Mouse (Mus musculus) CD4-positive, CD25-positive, alpha-beta regulatory T cell, adult 2 months (primary cell): ENCODE measurements around the gene Ahdc1.
A peak's percentile ranks its signal among the peaks of the same experiment; 100 is the strongest.

Experiments
- DNase-seq: peaks from one replicate; pipeline ENCODE4 v3.0.0-alpha.2; 2012; ENCODE audit warnings: low read depth, low spot score

The Ahdc1 gene

DNA sequence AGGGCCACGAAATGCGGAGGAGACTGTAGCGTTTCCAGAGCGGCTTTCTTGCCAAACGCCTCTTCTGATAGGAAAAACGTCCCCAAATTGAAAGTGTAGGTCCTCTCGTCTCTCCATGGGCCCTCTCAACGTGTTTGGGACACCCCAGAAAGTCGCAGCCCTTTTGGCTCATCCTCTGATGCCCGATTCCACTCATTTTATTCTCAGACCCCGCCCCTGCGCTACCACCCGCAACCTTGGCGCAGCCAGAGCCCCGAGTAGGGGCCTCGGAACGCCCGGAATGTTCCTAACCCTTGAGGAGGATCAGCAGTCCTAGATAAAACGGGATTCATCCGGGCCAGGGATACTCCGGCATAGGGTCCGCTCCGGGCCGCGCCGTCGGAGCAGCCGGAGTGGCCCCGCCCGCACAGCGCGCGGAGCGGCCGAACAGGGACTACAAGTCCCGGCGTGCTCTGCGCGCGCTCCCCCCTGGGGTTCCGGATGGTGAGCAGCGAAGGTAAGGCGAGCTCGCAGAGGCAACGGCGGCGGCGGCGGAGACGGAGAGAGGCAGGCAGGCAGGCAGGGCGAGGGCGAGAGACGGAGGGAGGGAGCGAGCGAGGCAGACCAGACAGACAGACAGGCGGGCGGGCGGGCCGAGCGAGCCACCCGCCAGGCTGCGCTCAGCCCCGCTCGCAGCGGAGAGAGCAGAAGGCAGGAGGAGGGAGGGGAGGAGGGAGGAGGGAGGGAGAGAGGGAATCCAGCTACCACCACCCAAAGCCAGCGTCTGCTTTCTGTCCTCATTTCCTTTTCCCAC, at the start of gene Ahdc1:
Gene Ahdc1 (plus strand): TSS at position 233 of the 793 bp plus-strand sequence.
- peak; percentile 95 for DNase-seq

GRCm38 (mm10) chr4:132961866-132962265, 49.2 kb upstream of the Ahdc1 start:
- DNase-seq = no peak

DNA sequence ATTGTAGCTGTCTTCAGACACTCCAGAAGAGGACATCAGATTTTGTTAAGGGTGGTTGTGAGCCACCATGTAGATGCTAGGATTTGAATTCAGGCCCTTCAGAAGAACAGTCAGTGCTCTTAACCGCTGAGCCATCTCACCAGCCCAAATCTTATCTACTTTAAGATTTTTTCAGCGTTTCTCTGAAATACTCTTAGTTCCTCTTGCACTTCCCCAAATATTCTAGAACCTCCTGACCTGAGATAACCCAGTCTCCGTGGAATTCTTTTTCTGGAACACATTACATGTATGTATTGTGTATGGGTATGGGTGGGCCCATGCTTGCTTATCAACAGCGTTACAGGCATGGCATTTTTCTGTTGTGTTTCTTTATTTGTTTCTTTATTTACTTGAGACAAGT, 48.4 kb upstream of the Ahdc1 start:
- DNase-seq = no peak

DNA sequence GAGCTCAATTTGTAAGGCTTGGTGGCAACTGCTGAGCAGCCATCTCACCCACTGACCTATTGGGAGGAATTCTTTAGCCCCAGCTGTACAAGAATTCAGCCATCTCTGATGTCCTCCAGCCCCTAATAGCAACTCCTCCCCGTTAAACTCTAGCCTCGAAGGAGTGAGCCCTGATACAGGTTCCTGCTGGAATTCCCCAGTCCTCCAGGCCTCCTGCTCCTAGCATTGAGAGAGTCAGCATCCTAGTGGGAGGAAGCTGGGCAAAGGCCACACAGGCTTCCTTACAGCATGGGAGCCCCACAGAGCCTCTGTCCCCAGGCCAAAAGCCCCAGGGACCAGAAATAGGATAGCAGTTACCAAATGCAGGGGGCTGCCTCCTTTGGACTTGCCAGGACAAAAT, 47.6 kb upstream of the Ahdc1 start:
- no peak for DNase-seq

- DNase-seq = no peak
Measured at GRCm38 (mm10) chr4:132964064-132964463, 47.0 kb upstream of the Ahdc1 start.

- no peak for DNase-seq
Measured at GRCm38 (mm10) chr4:132964473-132964872, 46.6 kb upstream of the Ahdc1 start.

DNA sequence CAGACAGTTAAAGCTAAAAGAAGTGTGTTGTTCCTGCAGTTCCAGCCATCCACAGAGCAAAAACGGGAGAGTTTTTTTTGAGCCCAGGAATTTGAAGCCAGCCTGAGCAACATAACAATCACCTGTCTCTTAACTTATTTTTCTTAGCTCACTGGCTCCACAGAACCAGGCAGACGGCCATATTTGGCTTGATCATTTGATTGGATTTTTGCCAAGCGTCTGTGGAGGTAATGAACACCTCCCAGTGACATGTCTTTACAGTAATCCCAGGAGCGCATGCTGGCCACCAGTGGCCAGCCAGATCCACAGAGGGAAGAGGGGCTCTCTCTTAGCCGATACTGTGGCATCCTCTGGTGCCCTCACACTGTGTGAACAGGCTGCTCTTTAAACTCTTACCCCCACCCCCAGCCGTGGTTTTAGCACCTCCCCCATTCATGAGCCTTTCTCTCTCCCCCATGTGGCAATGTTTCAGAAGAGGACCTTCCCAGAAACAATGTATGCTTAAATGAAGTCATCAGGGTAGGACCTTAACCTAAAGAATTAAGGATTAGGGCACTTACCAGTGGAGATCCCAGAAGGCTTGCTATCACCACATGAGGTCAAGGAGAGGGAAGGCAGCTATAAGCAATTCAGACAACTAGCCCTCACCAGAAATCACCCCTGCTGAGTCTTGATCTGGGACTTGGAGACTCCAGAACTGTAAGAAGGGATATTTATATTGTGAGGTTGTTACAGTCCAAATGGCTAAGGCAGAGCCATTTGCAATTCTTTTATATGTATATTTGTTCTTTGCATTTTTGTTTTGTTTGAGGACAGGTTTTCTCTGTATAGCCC, 42.7 kb upstream of the Ahdc1 start:
- no peak for DNase-seq

DNA sequence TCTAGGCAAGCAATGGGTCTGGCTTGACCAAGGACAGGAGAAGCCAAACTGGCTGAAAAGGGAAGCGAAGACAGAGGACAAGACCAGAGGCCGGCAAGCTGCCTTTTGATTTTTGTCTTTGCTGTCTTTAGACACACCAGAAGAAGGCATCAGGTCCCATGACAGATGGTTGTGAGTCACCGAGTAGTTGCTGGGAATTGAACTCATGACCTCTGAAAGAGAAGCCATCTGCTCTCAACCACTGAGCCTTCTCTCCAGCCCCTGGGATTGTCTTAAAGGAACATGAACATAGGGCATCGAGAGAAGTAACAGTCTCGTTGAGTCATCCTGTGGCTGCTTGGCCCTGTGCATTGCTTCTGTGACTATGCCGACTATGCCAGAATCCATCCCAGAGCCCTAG, 39.5 kb upstream of the Ahdc1 start:
- DNase-seq = peak; percentile 20

DNA sequence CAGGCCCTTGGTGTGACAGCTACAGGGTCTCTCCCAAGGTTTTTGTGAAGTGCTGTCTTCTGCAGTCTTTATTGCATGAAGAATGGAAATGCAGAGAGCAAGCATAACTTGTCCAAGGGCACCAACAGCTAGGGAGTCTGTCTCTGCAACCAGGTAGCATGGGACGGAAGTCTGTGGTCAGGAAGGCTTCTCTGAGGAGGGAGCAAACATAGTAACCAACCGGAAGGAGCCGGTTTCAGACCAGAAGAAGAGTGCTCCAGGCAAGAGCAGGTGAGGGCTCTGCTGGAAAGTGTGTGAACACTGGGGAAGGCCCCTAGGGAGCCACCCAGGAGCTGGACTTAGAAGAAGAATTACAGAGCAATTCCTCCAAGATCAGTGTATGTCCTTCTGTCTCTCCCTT, 39.0 kb upstream of the Ahdc1 start:
- peak; percentile 74 for DNase-seq

DNA sequence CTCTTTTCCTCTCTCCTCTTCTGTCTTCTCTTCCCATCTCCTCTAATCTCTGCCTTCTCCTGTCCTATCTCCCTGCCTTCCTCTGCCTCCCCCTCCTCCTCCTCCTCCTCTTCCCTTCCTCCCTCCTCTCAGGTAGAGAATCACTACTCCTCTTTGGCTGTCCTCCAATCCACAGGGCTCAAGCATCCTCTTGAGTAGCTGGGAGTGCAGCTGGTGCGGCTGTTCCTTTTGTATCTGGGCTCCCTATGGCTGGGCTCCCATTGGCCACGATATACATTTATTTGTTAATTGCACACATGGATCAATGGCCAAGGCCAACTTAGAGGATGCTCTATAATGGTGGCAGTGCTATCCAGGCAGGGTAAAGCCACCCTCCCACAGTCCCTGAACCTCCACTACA, 38.5 kb upstream of the Ahdc1 start:
- no peak for DNase-seq

- DNase-seq = peak; percentile 50
Measured at GRCm38 (mm10) chr4:132973186-132973585, 37.9 kb upstream of the Ahdc1 start.

GRCm38 (mm10) chr4:132973814-132974398, 37.2 kb upstream of the Ahdc1 start, which contains the start of gene Fgr:
Fgr (plus strand) TSS chr4:132974095.
- DNase-seq = peak; percentile 43

DNA sequence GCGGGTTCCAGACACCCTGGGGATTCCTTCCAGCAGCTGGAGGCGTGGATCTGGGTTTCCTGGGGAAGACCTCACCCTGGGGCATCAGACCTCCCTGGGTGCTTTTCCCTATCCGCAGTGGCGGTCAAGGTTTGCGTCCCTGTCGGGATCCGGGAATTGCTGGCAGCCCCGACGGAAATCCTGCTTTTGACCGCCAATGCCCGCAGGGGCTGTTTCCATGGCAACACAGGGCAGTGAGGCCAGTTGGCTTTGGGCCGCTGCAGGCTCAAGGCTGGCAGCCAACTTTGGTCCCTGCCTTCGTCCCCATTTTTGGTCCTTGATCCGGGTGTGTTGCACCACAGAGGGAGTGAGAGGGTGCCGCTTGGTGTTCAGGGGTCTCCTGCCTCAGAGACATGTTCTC, 36.2 kb upstream of the Ahdc1 start:
- peak; percentile 12 for DNase-seq

DNA sequence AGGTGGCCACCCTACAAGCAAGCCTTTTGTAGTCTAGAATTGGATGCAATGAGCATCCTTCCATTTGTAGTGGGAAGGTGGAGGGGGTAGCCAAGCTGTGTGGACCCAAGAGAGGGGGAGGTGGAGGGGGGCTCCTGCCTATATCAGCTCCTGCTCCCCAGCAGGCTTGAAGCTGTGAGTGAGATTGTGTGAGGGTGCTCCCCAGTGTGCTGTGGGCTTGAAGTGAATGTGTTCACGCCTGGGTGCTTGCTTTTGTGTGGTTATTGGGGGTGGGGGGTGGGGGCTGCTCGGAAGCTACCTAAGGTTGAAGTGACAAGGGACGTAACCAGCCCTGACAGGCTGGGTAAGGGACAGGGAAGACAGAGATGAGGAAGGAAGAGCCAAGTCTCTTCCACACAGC, 35.3 kb upstream of the Ahdc1 start:
- DNase-seq = peak; percentile 43

- DNase-seq = peak; percentile 53
Measured at GRCm38 (mm10) chr4:132976729-132977128, 34.3 kb upstream of the Ahdc1 start.

- DNase-seq = peak; percentile 60
Measured at GRCm38 (mm10) chr4:132977597-132977996, 33.5 kb upstream of the Ahdc1 start.

GRCm38 (mm10) chr4:132979186-132979585, 31.9 kb upstream of the Ahdc1 start:
- DNase-seq = no peak

DNA sequence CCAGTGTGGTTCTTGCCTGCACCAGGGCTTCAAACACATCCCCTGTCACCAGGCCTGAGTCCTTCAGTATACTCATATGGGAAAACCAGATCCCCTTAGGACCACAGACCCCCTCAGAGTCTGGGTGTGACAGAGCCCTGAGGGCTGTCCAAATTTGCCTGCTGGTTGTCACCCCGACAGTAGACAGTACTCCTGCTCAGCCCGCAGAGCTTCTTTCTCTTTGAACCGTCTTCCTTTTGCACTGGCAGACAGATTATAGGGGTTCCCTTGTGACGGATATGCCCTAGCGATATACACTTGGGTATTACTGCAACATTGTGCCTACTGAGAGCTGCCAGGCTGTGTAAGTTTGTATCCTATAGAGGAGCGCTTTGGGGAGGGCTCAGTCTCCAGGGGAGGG, 29.4 kb upstream of the Ahdc1 start:
- DNase-seq = peak; percentile 19

GRCm38 (mm10) chr4:132982999-132983398, 28.1 kb upstream of the Ahdc1 start:
- no peak for DNase-seq

DNA sequence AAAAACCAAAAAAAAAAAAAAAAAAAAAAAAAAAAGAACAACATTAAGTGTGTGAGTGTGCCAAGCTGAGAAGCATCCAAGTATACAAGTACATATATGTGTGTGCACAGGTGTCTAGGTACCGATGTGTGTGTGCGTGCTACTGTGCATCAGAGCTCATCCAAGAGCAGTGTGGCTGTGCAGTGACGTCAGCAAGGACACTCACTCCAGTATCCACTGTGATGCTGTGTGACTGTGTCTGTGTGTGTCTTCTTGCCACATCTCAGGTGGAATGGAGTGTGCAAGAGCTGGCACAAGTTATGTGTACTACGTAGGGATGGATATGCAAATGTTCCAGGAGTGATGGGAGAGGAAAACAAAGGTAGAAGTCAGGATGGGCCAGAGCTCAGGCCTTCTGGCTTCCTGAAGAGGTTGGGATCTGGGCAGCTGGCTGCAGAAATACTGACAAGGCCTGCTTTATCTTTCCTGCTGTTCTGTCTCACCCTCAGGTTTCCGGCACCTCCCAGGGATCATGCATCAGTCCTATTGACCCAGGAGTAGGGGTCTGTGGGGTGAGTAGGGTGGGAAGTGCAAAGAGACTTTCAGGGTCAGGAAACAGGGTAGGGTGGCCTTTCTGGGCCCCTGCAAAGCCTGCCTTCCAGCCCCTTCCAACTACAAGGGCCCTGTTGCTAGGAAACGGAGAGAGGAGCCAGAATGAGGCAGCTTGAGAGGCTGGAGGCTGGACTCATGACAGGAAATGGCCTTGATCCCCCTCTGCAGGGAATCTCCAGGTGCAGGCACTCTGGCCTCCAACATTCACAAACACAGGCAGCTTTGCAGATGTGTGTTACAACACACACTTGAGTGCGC, 27.2 kb upstream of the Ahdc1 start:
- DNase-seq = no peak

DNA sequence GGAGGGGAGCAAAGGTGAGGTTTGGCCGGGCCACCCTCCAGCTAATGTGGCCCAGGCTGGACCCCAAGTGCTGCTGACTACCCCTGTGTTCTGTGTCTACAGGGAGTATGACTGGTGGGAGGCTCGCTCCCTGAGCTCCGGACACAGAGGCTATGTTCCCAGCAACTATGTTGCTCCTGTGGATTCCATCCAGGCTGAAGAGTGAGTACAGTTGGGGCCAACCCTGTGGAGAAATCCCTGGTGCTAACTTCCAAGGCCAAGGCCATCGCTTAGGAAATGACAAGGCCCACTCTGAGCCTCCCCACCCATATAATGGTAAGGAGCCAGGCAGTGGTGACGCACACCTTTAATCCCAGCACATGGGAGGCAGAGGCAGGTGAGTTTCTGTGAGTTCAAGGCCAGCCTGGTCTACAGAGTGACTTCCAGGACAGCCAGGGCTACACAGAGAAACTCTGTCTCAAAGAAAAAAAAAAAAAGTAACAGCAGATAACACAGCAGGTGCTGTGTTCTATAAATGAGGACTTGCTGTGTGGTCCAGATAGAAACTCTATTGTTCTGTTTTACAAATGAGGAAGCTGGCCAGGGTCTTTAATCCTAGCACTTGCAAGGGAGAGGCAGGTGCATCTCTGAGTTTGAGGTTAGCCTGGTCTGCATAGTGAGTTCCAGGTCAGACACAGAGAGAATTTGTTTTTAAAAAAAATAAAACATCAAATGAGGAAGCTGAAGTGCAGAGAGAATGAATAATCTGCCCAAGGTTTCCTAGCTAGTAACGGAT, 22.3 kb upstream of the Ahdc1 start:
- no peak for DNase-seq
